Mouse (Mus musculus): Measurements from ENCODE around the gene Smug1.

DNA sequence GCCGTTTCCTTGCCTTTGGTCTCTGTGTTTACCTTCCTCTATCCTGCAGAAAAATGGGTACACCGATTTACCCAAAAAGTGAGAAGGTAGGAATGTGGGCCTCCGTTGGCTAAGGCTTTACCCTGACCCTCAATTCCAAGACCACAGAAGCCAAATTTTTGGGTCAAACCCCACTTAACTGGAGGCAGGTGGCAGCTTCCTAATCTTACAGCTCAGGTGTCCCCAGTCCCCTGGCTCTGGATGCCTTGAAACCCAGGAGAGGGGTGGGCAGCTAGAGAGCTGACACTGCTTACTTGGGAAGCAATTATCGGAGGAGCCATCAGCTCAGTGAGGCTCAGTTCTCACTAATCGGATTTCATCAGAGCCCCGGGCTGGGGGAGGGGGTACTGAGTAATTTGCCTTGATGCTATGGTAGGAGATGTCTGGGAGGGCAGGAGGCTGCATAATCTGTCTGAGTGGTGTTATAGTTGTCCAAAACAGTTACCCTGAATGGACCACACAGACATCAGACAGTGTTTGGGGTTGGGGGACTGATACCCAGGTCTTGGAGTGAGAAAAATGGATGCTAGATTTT, at the start of gene Smug1:
- TF ChIP-seq CTCF (IDR thresholded peaks at IDR 0.05; ENCODE audit: low read depth, low read length) (no peak), POLR2A (IDR thresholded peaks at IDR 0.05; ENCODE audit: borderline replicate concordance, low read depth, low read length) (no peak)
